Mouse (Mus musculus) midbrain, embryonic 16.5 days (tissue): ENCODE results near the gene Oma1. TPM values are rescaled to one million over a fixed set of nuclear protein-coding genes. Genes with fewer than 3 reads are reported as not detected.

Source experiments
- ATAC-seq: fragments of 200-750 bp; cut with Nextera tagmentation; 2 replicates; pipeline ENCODE4 v1.8.0; 2017; ENCODE audit warnings: moderate TSS enrichment
- H3K27ac ChIP-seq: fragments of 300-500 bp; sonication (generic); 2 replicates; pipeline ENCODE4 v1.5.1; 2014; ENCODE audit warnings: mild to moderate bottlenecking, low read length, mixed read lengths
- H3K27me3 ChIP-seq: fragments of 300-500 bp; sonication (generic); 2 replicates; pipeline ENCODE4 v1.6.1; 2014; ENCODE audit warnings: low read depth, low read length, mixed read lengths; ENCODE audit not compliant: control insufficient read depth, insufficient read depth
- H3K36me3 ChIP-seq: fragments of 300-500 bp; sonication (generic); 2 replicates; pipeline ENCODE4 v1.6.1; 2014; ENCODE audit warnings: mild to moderate bottlenecking, low read length, moderate library complexity, mixed read lengths; ENCODE audit not compliant: control insufficient read depth, insufficient read depth
- H3K4me1 ChIP-seq: fragments of 300-500 bp; sonication (generic); 2 replicates; pipeline ENCODE4 v1.6.1; 2014; ENCODE audit warnings: mild to moderate bottlenecking, low read length, mixed read lengths; ENCODE audit not compliant: control insufficient read depth, insufficient read depth
- H3K4me2 ChIP-seq: fragments of 300-500 bp; sonication (generic); 2 replicates; pipeline ENCODE4 v1.6.1; 2014; ENCODE audit warnings: mild to moderate bottlenecking, low read length, mixed read lengths
- H3K4me3 ChIP-seq: fragments of 300-500 bp; sonication (generic); 2 replicates; pipeline ENCODE4 v1.5.1; 2014; ENCODE audit warnings: low read depth, mild to moderate bottlenecking, low read length, moderate library complexity, mixed read lengths
- H3K9ac ChIP-seq: fragments of 300-500 bp; sonication (generic); 2 replicates; pipeline ENCODE4 v1.6.1; 2014; ENCODE audit warnings: low read depth, low read length, mixed read lengths
- H3K9me3 ChIP-seq: fragments of 300-500 bp; sonication (generic); replicated peaks from 2 replicates; pipeline ENCODE4 v1.6.1; 2014; ENCODE audit warnings: mild to moderate bottlenecking, low read length, mixed read lengths; ENCODE audit not compliant: control insufficient read depth, poor library complexity, severe bottlenecking
- WGBS: fragments of 180-500 bp; shearing (Covaris S2); extraction: QIAGEN DNeasy Blood & Tissue Kit; methylation state at CpG from one replicate; pipeline ENCODE4 v1.1.7; 2014; 5-methylcytosine and 5-hydroxymethylcytosine counted together
- polyA plus RNA-seq: library from polyadenylated mRNA; unstranded; fragments of >200 nt; fragmentation: Nextera tagmentation; extraction: Ambion mirVana; gene quantifications from 2 replicates; pipeline ENCODE4 v1.2.1, GENCODE M21; 2015

The Oma1 gene
- 9.6 and 10.5 TPM in 2 replicates for polyA plus RNA-seq

DNA sequence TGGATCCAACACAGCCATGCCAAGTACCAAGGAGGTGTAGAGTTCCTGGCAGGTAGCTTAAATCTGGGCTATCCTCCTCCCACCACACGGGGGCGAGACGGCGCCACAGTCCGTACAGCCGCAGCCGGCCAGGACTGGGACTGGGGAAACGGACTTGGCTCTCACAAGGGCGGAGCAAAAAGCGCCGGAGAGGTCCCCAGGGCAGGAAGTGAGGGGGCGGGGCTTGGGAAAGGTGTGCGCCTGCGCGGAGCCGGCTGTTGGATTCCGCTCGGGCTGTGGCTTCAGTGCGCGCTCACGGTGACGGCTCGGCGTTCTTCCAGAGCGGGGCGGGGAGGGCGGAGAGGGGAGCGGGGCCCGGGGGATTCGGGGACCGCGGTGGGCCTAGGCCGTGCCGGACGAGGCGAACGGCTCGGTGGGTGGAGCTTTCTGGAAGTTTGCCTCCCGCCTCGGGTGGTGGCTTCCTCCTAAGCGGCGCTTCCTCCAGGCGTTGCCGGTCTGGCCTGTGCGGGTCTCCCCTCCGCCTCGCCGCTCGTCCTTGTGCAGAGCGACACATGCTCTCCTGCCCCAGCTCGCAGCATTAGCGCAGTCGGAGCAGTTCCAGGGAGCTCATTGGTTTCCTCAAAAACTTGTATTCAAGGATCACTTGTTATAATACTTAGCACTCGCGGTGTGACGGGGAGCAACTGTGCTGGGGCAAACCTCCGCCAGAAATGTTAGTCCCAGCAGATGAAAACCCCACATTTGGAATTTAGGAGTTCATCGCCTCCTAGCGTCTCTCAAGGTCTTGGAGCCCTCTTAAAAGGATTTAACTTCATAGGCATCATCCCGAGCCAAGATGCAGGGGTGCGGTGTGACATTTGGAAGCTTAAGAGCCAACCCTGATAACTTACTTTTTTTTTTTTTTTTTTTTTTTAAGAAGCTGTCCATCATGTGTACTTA lies at the start of gene Oma1:
Gene Oma1, plus strand, starts transcription at position 226 of the 939 bp plus-strand sequence.
- H3K27ac ChIP-seq = peak within 1 kb of the TSS; percentile 98
- peak within 1 kb of the TSS; percentile 76 for H3K4me3 ChIP-seq
- H3K36me3 ChIP-seq = no peaks in the 10 kb centered on the region
- H3K4me2 ChIP-seq = peak within 1 kb of the TSS; percentile 72
- peak within 1 kb of the TSS; percentile 85 for H3K9ac ChIP-seq
- WGBS = under 1% methylated on average over 55 of the region's 61 CpGs
- H3K27me3 ChIP-seq = no peaks in the 10 kb centered on the region
- ATAC-seq = peak; percentile 99
- H3K9me3 ChIP-seq = no peaks in the 10 kb centered on the region
- H3K4me1 ChIP-seq = peaks cover 10% of the 10 kb centered on the region

DNA sequence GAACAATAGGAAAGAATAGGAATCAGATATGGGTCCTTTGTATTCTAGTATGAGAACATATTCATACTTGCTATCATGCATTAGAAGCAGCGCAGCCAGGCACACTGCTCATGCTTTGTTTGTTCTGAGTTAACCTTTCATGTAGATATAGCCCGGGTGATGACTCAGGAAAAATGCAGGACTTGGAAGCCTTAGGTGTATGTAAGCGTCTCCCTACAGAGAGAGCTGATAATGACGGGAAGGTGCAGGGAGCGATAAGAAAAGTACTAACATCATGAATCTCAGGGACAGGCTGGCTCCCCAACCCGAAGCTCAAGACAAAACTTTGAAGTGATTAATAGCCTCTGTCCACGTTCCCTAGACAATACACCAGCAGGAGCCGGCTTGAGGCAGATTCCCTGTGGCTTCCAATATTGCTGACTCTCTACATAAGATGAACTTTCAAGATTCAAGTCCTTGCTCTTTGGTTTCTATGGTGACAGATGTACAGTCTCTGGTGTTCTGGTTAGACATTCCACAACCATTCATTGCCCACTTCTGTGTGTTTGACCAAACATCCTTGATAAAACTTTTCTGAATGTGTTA lies 49.7 kb upstream of the Oma1 start:
- Histone ChIP-seq H3K9me3 (no peaks in the 10 kb centered on the region), H3K27ac (no peak overlapping the region), H3K4me2 (no peak overlapping the region), H3K9ac (no peak overlapping the region), H3K36me3 (no peaks in the 10 kb centered on the region), H3K4me1 (peaks cover 3% of the 10 kb centered on the region; the same call in 1 of the 2 replicates), H3K27me3 (no peaks in the 10 kb centered on the region), H3K4me3 (no peak overlapping the region)
- WGBS = 22% methylated on average over 8 of the region's 8 CpGs
- ATAC-seq = no peak

DNA sequence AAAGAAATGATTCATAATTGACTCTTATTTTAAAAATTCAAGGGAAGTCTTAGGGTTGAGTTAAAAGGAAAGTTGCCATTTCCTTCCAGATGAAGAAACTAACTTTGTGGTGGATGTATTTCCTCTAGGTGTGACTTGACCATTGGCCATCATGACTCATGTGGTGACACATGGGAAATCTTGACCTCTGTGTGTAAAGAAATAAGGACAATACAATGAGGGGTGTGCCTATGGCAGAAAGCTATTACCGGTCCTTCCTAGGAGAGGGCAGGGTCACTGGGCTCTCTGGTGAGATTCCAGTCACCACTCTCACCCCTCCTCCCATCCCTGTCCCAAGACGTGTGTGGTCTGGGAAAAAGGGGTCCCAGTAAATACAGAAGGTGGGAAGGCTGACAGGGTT lies 48.4 kb upstream of the Oma1 start:
- no peak overlapping the region for H3K4me3 ChIP-seq
- no peak for ATAC-seq
- H3K9me3 ChIP-seq = no peaks in the 10 kb centered on the region
- no peak overlapping the region for H3K27ac ChIP-seq
- no peak overlapping the region for H3K4me2 ChIP-seq
- H3K9ac ChIP-seq = no peak overlapping the region
- H3K36me3 ChIP-seq = no peaks in the 10 kb centered on the region
- WGBS = 39% methylated on average over 2 of the region's 2 CpGs
- peaks cover 3% of the 10 kb centered on the region; the same call in 1 of the 2 replicates for H3K4me1 ChIP-seq
- H3K27me3 ChIP-seq = no peaks in the 10 kb centered on the region

DNA sequence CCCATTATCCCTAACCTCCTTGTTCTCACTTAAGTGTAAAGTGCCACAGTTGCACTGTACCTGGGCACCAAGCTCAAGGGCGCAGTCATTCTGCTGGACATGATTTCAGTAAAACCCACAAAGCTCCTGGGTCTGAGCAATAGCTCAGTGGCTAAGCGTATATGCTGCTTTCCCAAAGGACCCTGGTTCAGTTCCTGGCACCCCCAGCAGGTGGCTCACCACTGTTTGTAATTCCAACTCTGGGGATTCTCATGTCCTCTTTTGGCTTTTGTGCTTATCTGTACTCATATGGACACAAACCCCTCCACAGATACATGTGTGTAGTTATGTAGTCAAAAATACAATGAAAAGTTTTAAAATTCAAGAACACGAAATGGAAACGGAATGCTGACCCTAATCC lies 44.3 kb upstream of the Oma1 start:
- H3K9me3 ChIP-seq = no peaks in the 10 kb centered on the region
- H3K4me2 ChIP-seq = no peak overlapping the region
- H3K4me1 ChIP-seq = no peaks in the 10 kb centered on the region
- no peak overlapping the region for H3K9ac ChIP-seq
- whole genome bisulfite sequencing = 84% methylated on average over 4 of the region's 4 CpGs
- no peak overlapping the region for H3K4me3 ChIP-seq
- no peak for ATAC-seq
- H3K27me3 ChIP-seq = no peaks in the 10 kb centered on the region
- H3K36me3 ChIP-seq = no peaks in the 10 kb centered on the region
- H3K27ac ChIP-seq = no peak overlapping the region

DNA sequence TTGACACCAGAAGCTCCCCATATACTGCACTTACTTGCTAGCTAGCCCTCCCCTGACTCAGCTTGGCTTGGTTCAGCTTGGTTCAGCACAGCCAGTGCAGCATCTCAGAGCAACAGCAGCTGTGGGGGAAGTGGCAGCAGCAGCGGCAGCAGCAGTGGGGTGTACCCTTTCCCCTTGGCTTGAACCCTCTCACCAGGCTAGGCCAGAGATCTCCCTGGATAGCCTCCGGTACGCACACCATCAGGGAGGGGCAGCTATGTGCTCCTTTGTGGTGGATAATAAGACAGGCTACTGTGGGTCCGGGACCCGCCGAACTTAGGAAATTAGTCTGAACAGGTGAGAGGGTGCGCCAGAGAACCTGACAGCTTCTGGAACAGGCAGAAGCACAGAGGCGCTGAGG lies 40.6 kb upstream of the Oma1 start:
- ATAC-seq = no peak
- Histone ChIP-seq H3K4me2 (no peak overlapping the region), H3K9ac (no peak overlapping the region), H3K4me1 (no peaks in the 10 kb centered on the region), H3K36me3 (no peaks in the 10 kb centered on the region), H3K27me3 (no peaks in the 10 kb centered on the region), H3K4me3 (no peak overlapping the region), H3K27ac (no peak overlapping the region), H3K9me3 (no peaks in the 10 kb centered on the region)
- 87% methylated on average over 7 of the region's 8 CpGs for WGBS

DNA sequence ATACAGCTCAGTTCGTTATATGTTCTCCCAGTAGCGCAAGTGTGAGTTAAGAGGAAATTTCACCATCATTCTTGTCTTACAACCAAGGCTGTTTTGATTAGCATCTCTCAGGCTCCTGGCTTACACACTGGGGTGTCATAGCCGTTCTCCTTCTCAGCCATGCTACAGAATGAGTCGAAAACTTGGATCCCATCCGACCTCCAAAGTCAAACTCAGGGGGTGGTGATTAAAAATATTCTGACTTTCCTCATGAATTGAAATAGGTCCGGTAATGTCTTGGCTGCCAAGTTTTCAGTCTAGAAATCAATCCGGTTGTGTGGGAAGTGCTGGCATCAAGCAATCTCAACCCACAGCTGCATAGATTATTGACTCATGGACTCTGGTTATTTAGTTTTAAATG lies 25.3 kb upstream of the Oma1 start:
- Histone ChIP-seq H3K36me3 (no peaks in the 10 kb centered on the region), H3K4me3 (no peak overlapping the region), H3K4me1 (no peaks in the 10 kb centered on the region), H3K9me3 (no peaks in the 10 kb centered on the region), H3K9ac (no peak overlapping the region), H3K27me3 (no peaks in the 10 kb centered on the region), H3K4me2 (no peak overlapping the region), H3K27ac (no peak overlapping the region)
- 87% methylated on average over 7 of the region's 7 CpGs for WGBS
- no peak for ATAC-seq

DNA sequence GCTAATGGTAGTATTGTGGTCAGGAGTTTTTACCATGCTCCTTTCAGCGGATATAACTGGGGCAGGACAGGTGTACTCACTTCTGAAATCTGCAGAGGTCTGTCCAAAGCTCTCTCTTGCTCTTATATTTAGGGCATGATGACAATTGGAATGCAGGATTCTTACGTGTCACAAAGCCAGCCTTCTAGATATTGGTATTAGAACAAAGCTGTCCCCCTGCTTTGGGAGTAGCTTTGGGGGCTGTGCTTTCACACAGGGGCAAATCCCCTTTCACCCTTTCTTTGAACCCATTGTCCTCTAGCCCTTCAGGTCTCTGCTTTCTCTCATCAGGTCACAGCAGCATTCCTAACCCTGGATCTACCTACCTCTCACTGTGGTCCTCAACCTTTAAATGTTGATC lies 22.8 kb upstream of the Oma1 start, which contains the start of gene 4921539E11Rik:
Gene 4921539E11Rik, minus strand, starts transcription at position 101 of the 400 bp plus-strand sequence.
- H3K4me3 ChIP-seq = no peak within 1 kb of the TSS
- ATAC-seq = no peak
- H3K27me3 ChIP-seq = no peaks in the 10 kb centered on the region
- no peak within 1 kb of the TSS for H3K4me2 ChIP-seq
- no peaks in the 10 kb centered on the region for H3K36me3 ChIP-seq
- no peaks in the 10 kb centered on the region for H3K9me3 ChIP-seq
- H3K9ac ChIP-seq = no peak within 1 kb of the TSS
- H3K27ac ChIP-seq = no peak within 1 kb of the TSS
- 53% methylated on average over 2 of the region's 2 CpGs for WGBS
- H3K4me1 ChIP-seq = no peaks in the 10 kb centered on the region

DNA sequence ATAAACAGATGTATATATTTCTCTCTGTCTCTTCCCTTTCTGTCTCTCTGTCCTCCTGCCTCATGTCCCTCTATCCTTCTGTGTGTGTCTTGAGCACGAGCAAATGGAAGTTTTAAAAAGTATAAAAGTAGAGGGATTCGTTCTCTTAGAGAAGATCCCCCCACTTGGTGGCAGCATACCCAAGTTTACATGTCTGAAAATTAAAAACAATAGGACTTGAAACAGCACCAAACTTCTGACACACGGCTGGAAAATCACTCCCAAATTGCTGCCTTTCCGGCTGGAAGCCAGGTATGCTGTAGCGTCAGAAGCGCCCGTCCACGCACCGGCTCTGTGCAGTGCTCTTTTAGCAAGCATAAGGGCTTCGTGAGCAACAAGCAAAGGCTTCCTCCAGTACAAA lies 14.3 kb upstream of the Oma1 start:
- no peak overlapping the region for H3K9ac ChIP-seq
- no peaks in the 10 kb centered on the region for H3K36me3 ChIP-seq
- no peak overlapping the region for H3K4me3 ChIP-seq
- no peak overlapping the region for H3K27ac ChIP-seq
- no peak for ATAC-seq
- WGBS = 75% methylated on average over 10 of the region's 10 CpGs
- H3K4me2 ChIP-seq = no peak overlapping the region
- 0 out of 2 replicates have a peak, but pooled peaks cover 2% of the 10 kb centered on the region for H3K4me1 ChIP-seq
- H3K27me3 ChIP-seq = no peaks in the 10 kb centered on the region
- H3K9me3 ChIP-seq = no peaks in the 10 kb centered on the region

DNA sequence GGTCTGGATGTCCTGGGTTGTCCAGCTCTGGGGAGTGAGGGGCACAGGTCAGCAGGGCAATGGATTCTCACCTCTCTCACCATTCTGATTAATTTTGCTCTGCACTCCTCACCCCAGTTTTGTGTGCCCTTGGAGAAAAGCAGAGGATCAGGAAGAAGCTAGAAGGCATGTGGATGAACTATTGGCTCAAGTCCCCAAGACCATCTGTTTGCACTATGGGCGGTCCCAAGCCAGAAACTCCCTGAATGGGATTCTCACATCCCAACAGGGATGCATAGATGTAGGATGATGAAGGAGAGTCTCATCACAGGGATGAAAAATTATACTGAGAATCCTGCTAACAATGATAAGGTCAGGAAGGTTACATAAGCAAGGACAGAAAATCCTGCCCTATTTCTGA lies 9.8 kb upstream of the Oma1 start:
- H3K4me3 ChIP-seq = no peak overlapping the region
- no peaks in the 10 kb centered on the region for H3K27me3 ChIP-seq
- no peak overlapping the region for H3K27ac ChIP-seq
- no peak overlapping the region for H3K9ac ChIP-seq
- H3K4me2 ChIP-seq = no peak overlapping the region
- no peaks in the 10 kb centered on the region for H3K4me1 ChIP-seq
- 88% methylated on average over 1 of the region's 1 CpGs for WGBS
- H3K36me3 ChIP-seq = no peaks in the 10 kb centered on the region
- ATAC-seq = no peak
- no peaks in the 10 kb centered on the region for H3K9me3 ChIP-seq
